Mouse (Mus musculus): ENCODE measurements around the gene Cdc25a.

Gene Cdc25a

GRCm38 (mm10) chr9:109894413-109895090, 19.2 kb downstream of the Cdc25a start:
- peak; percentile 72 for DNase-seq

- DNase-seq: peak; percentile 75
Measured at GRCm38 (mm10) chr9:109895593-109895992, 20.2 kb downstream of the Cdc25a start.

GRCm38 (mm10) chr9:109896253-109897150, 21.1 kb downstream of the Cdc25a start:
- DNase-seq: no peak

- DNase-seq: no peak
Measured at GRCm38 (mm10) chr9:109898027-109898426, 22.6 kb downstream of the Cdc25a start.

- DNase-seq: no peak
Measured at GRCm38 (mm10) chr9:109899361-109899760, 24.0 kb downstream of the Cdc25a start.

- DNase-seq: peak; percentile 42
Measured at GRCm38 (mm10) chr9:109899774-109900173, 24.4 kb downstream of the Cdc25a start.

- DNase-seq: no peak
Measured at GRCm38 (mm10) chr9:109900604-109901003, 25.2 kb downstream of the Cdc25a start.

GRCm38 (mm10) chr9:109902246-109902645, 26.9 kb downstream of the Cdc25a start:
- no peak for DNase-seq

- DNase-seq: no peak
Measured at GRCm38 (mm10) chr9:109902740-109903139, 27.4 kb downstream of the Cdc25a start.

- DNase-seq: peak; percentile 75
Measured at GRCm38 (mm10) chr9:109907300-109907699, 31.9 kb downstream of the Cdc25a start.

- DNase-seq: no peak
Measured at GRCm38 (mm10) chr9:109907774-109908465, 32.5 kb downstream of the Cdc25a start.

GRCm38 (mm10) chr9:109909102-109909501, 33.7 kb downstream of the Cdc25a start:
- DNase-seq: no peak

- no peak for DNase-seq
Measured at GRCm38 (mm10) chr9:109909926-109910325, 34.5 kb downstream of the Cdc25a start.

- DNase-seq: no peak
Measured at GRCm38 (mm10) chr9:109911779-109912178, 36.4 kb downstream of the Cdc25a start.

- no peak for DNase-seq
Measured at GRCm38 (mm10) chr9:109914269-109914926, 39.0 kb downstream of the Cdc25a start.

GRCm38 (mm10) chr9:109917931-109918330, 42.6 kb downstream of the Cdc25a start:
- DNase-seq: no peak

- no peak for DNase-seq
Measured at GRCm38 (mm10) chr9:109929131-109929530, 53.8 kb downstream of the Cdc25a start.

GRCm38 (mm10) chr9:109930063-109930462, 54.7 kb downstream of the Cdc25a start:
- DNase-seq: no peak

- no peak for DNase-seq
Measured at GRCm38 (mm10) chr9:109930752-109931151, 55.4 kb downstream of the Cdc25a start.

GRCm38 (mm10) chr9:109931257-109932171, 56.1 kb downstream of the Cdc25a start, which contains the start of gene Map4:
Gene Map4, plus strand, starts transcription at chr9:109931460.
- DNase-seq: peak; percentile 98

GRCm38 (mm10) chr9:109932361-109932755, 57.0 kb downstream of the Cdc25a start:
- DNase-seq: peak; percentile 44
